Mouse (Mus musculus) CD4-positive, CD25-positive, alpha-beta regulatory T cell, adult 4 months (primary cell): ENCODE measurements around the gene Hoxb3. TPM values are rescaled to one million over a fixed set of nuclear protein-coding genes. Genes with fewer than 3 reads are reported as not detected.

Source experiments
- ATAC-seq: one replicate; pipeline ENCODE4 v1.8.0; 2017
- polyA plus RNA-seq, 2 experiments: library from polyadenylated mRNA; unstranded; fragments of 100-300 nt; shearing (Covaris generic); gene quantifications; one replicate each; pipeline ENCODE4 v1.2.1; 2017

Hoxb3 gene
- polyA plus RNA-seq, 2 experiments from 2014 or later, result 0.22 to 0.56 TPM

DNA sequence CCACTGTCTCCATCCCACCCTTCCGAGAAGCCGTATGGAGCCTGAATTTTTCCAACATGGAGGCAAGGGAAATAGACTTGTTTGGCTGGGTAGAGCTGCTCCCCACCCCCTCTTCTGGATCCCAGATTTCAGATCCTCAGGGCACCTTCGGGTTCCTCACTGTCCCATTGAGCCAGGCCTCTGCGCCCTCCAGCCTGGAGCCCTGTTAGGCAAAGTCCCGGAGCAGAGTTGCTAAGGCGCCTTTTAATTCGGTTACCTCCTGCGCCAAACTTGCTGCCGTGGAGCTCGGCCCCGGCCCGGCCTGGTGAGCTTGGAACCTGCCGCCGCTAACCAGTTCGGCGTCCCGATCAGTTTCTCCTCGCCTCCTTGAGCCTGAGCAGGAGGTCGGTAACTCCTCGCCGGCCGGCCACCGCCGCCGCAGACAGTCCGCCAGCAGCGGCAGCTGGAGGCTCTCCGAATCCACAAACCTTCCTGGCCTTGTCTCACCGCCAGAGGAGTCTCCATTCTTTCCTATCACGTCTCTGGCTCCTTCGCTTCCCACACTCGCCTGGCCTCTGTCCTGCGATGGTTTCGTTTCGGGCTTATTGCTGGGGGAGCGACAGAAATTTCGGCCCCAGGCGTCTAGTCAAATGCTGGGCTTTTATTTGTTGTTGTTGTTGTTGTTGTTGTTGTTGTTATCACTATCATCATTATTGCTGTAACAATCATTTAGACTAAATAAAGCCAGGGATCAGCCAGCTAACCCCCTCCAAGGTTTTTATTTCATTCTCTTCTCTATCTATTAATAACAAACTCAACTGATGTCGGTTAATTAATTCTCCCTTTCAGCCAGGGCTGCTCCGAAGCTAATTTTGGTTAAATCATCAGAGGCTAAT lies 18.8 kb downstream of the Hoxb3 start:
- ATAC-seq, result no peak

DNA sequence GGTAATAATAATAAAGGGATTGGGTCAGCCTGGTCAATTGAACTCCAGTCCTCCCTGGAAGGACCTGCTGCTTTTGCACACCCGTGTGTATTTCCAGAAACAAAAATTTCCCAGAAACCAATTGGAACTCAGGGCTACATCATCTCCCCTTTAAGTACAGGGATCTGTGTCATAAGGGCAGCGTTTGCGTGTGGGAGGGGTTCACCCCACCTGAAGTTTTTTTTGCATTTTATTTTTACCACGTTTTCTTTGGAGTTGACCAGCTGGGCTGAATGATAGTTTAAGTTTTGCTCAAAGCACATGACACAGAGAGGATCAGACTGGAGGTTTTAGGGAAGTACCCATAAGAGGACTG lies 19.4 kb downstream of the Hoxb3 start:
- no peak for ATAC-seq

DNA sequence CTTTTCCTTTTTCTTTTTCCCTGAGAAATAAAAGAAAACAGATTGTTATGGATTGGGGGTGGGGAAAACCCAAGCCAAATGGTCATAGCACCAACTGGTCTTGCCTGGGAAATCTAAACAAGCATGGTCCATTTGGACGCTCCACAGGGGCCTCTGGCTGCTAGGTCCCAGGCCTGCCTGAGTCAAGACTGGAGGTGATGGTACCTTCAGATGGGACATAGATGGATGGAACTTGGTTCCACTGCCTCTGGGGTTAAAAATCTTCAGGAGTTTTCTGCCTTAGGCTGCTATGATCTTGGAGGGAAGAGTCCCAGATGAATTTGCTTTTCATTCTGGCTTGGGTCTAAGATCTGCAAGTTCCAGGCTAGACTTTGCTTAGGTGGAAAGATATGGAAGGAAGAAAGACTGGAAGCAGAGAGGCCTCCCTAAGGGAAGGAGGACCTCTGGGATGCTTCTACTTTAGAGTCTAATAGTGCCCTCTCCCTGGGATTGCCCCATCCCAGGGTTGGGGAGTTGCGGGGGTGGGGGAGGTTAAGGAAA lies 20.1 kb downstream of the Hoxb3 start:
- no peak for ATAC-seq

DNA sequence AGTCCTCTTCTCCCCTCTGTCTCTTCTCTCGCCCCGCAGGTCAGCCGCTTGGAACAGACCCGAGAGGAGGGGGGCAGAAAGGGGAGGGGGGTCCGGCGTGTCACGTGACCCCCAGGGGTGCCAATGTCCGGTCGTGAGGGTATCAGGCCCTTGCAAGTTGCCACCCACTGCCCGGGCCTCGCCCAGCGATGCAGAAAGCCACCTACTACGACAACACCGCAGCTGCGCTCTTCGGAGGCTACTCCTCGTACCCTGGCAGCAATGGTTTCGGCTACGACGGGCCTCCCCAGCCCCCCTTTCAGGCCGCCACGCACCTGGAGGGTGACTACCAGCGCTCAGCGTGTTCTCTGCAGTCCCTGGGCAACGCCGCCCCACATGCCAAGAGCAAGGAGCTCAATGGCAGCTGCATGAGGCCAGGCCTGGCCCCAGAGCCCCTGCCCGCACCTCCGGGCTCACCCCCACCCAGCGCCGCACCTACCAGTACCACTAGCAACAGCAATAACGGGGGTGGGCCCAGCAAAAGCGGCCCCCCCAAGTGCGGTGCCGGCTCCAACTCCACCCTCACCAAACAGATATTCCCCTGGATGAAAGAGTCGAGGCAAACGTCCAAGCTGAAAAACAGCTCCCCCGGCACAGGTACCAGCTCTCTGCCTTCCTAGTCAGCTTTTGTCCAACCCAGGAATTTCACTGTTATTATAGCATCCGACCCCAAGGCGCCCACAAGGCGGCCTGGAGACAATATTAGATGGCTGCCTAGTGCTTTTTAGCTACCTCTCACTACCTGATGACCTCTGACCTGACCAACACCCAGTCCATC lies 21.1 kb downstream of the Hoxb3 start:
- no peak for ATAC-seq

DNA sequence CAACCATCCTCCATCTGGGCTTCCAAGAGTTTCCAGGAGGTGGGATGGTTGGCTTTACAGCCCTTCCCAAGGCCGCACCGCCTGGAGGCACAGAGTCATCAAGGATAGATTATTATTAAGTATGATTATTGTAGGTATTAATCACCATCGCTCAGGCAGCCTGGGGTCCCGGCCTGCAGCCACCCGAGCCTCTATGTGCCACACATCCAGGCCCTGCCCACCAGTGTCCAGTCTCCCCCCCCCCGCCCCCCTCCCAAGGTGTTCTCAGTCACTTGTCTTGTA lies 21.7 kb downstream of the Hoxb3 start:
- ATAC-seq, result no peak

DNA sequence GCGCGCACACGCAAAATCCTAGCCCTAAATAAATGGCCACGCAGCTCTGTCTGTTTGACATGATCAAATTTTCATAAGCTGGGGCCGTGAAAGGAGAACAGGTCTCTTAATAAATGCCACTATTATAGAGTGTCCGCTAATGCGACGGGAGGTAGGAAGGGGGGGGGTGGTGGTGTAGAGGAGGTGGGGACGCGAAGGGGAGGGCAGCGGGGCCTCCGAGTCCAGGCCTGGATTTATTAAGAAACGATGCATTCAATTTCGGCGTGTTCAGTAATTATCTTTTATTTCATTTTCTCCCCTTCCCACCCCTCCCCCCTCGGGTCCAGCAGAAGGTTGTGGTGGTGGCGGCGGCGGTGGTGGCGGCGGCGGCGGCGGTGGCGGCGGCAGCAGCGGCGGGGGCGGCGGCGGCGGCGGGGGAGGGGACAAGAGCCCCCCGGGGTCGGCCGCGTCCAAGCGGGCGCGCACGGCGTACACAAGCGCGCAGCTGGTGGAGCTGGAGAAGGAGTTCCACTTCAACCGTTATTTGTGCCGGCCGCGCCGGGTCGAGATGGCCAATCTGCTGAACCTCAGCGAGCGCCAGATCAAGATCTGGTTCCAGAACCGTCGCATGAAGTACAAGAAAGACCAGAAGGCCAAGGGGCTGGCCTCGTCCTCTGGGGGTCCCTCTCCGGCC lies 22.2 kb downstream of the Hoxb3 start:
- ATAC-seq, result no peak

GRCm38 (mm10) chr11:96345893-96346806 lies 23.0 kb downstream of the Hoxb3 start:
- ATAC-seq, result no peak

DNA sequence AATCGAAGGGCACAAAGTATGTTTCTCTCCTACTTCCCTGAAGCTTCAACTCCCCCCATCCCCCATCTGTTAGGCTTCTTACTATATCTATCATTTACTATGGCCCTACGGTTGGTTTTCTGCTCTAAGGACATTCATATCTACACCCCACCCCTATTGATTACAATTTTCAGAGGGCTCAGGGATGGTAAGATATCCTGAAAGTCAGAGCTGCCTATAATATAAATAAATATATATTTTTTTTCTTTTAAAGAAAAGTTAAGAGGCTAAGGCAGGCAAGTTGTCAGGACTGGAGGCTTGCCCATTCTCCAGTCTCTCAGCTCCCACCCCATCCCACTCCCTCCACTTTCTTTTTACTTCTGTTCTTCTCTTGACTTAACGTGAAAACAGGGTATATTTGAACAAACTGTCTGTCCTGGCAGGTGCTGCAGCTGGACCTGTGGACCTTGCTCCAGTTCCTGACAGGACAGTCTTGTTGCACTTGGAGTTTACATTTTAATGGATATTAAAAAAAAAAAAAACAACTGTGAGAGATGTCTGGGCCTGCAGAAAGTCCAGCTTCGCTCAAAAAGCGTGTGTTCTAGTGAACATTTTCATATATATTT lies 23.9 kb downstream of the Hoxb3 start:
- ATAC-seq, result no peak

GRCm38 (mm10) chr11:96347717-96348116 lies 24.6 kb downstream of the Hoxb3 start:
- no peak for ATAC-seq

- ATAC-seq, result no peak
Measured at GRCm38 (mm10) chr11:96348141-96348928, 25.2 kb downstream of the Hoxb3 start.

GRCm38 (mm10) chr11:96348988-96349387 lies 25.9 kb downstream of the Hoxb3 start:
- no peak for ATAC-seq

DNA sequence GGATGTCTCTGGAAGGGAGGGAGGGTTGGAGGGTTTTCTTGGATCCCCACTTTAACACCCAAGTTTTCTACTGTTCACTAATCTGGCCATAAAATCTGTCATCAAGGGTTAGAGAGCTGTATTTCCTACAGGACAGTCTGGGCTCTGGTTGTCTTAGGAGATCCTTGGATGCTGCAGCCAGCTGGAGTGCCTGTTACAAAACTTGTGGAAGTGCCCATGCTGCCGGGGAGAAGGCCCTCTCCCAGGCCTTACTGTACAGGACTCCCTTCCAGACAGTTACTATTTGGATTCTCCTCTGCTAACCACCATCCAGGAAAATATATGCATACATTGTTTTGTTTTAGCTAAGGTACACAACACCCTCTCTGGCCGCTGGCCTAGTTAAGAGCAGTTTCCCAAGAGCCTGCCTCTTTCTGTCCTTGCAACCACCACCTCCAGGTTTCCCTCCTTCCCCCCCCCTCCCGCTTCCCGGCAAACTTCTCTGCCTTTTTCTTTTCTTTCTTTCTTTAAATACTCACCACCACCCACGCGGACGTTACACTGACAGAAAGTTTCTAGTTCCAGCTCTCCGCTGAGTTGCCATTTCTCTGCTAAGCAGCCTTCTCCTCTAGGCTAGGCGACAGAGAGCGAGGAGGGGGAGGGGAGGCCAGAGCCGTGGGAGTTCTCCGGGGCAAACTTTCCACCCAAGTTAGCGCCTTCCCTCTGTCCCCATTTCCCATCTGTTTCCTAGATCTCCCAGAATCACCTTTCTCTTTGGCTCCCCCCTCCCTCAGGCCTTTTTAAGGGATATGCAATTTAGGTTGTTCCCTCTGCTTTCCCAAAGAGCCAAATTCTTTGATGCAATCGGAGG lies 26.6 kb downstream of the Hoxb3 start:
- ATAC-seq, result no peak

DNA sequence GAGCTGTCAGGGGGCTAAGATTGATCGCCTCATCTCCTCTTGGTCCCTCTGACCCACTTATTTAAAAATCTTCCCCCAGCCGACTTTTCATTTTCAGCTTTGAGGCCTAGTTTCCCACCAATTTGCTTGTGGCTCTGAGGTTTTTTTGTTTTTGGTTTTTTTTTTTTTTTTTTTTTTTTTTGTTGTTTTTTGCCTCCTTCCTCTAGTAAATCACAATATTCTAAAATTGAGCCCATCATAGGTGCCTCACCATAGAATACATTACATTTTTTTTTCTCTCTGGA lies 27.2 kb downstream of the Hoxb3 start, which contains the start of gene Hoxb2:
Hoxb2 (plus strand) TSS at position 185 of the 284 bp plus-strand sequence.
- ATAC-seq, result no peak

DNA sequence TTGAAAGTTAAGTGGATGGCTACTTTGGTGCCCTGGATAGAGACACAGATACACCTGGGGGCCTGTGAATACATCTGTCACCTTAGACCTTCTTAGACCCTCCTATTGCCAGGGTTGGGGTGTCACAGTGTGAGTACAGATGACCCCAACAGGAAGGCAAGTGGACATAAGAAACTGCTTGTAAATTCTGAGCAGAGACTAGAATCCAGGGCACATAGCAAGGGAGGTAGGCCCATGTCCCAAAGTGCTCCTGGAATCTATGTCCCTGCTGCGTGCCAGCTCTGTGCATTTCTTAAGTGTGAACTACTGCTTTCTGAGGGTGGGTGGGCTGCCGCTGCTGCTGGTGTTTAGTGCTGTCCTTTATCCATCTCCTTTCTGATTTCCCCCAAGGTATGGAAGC lies 27.7 kb downstream of the Hoxb3 start:
- no peak for ATAC-seq

- no peak for ATAC-seq
Measured at GRCm38 (mm10) chr11:96351312-96351711, 28.2 kb downstream of the Hoxb3 start.

- ATAC-seq, result no peak
Measured at GRCm38 (mm10) chr11:96351831-96352230, 28.7 kb downstream of the Hoxb3 start.

DNA sequence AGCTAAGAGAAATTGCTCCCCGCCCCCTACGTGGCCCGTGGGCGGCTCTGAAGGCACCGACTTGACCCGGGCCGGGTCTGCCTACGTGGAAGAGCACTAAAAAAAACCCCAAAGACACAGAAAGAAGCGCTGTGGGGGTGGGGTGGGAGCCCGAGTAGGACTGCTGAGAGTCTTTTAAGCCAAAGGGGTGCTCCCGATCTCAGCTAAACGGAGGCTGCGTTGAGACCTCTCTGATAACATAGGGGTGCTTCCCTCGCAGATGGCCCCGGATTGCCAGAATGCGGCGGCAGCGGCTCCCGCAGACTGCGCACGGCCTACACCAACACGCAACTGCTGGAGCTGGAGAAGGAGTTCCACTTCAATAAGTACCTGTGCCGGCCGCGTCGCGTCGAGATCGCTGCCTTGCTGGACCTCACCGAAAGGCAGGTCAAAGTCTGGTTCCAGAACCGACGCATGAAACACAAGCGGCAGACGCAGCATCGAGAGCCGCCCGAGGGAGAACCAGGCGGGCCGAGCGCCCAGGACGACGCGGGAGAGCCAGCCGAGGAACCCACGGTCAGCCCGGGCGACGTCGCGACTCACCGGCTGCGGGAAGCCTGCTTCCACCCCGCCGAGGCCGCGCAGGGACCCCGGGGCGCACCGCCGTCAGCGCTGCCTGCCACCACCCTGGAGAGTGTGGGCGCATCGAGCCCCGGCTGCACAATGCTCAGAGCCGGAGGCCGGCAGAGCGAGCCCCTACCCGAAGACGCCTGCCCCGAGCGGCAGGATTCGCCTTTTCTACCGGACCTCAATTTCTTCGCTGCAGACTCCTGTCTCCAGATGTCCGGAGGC lies 29.8 kb downstream of the Hoxb3 start:
- ATAC-seq, result no peak

- no peak for ATAC-seq
Measured at GRCm38 (mm10) chr11:96353522-96353841, 30.4 kb downstream of the Hoxb3 start.

DNA sequence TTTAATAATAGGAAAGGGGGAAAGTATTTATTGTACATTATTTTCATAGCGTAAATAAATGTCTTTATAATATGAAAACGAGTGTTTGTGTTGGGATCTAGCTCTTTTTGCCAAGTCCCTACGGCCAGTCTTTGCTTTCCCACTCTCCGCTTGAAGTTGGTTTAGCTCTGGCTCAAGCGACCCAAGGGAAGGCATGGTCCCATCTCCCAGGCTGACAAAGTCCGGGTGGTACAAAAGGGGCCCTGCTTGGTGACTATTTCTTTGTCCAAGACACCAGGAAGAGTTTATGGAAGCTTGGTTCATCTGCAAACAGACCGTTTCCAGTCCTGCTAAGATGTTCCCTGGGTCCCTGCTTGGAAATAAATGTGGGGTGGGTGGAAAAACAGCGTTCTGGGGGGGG lies 30.8 kb downstream of the Hoxb3 start:
- ATAC-seq, result no peak
